Mouse (Mus musculus) frontal cortex, adult (tissue): Measurements from ENCODE around the gene Sptbn1.

Source experiments
- ATAC-seq: cut with Nextera tagmentation; 2 replicates; pipeline ENCODE4 v1.9.2; 2017; ENCODE audit warnings: mild to moderate bottlenecking, moderate library complexity, mixed read lengths; ENCODE audit not compliant: low TSS enrichment

Sptbn1 gene

DNA sequence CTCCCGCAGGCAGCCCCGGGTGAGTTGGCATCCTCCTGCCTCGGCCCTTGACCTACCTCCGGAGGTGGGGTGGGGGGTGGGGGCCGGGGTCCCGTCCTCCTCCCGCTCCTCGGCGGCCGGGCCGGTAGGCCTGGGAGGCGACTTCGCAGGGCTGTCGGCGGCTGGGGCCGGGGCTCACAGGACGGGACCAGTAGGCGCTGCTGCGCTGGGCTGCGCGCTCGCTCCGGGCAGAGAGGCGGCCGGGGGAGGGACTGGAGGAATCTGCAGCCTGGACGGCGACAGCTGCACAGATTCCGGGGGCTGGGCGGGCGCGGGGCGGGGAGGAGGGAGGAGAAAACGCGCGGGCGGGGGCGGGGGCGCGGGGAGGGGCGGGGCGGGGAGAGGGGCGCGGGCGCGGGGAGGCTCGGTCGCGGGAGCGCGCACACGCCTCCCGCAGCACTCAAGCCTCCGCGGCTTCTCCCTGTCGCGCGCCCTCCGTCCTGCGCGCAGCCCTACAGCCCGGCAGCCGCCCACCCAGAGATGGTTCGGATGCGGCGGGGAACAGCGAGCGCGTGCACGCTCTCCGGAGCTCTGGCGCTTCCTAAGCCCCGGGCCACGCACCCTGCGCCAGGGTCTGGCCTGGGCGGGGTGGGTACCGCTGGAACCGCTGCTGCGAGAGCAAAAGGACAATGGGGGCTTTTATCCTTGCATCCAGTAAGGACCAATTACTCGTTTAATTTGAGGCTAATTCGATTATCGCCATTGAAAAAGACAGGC lies at the start of gene Sptbn1:
TSS of gene Sptbn1 (minus strand) at position 284 of the 756 bp plus-strand sequence.
- peak; percentile 80 for ATAC-seq

- no peak for ATAC-seq
Measured at GRCm38 (mm10) chr11:30294279-30294678, 26.3 kb upstream of the Sptbn1 start.

GRCm38 (mm10) chr11:30292221-30293160 lies 24.5 kb upstream of the Sptbn1 start:
- ATAC-seq, result no peak

- ATAC-seq, result no peak
Measured at GRCm38 (mm10) chr11:30291155-30291554, 23.2 kb upstream of the Sptbn1 start.

GRCm38 (mm10) chr11:30289470-30290431 lies 21.8 kb upstream of the Sptbn1 start:
- ATAC-seq, result peak; percentile 62

DNA sequence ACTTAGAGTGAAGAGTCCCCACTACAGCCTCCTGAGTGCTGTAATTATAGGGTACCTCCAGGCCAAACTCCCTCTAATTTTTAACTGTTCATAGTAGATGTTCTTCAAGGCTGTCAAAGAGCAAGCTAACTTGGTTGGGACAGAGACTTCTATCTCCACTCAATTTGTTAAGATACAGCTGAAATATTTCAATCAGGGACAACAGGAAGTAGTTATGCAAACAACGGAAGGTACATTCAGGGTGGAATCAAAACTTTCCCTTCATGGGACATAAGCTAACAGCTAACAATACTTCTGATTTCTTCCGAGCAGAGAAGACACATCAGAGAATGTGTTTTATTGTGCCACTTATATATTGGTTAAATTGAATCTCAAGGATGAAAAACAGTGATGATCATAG lies 20.1 kb upstream of the Sptbn1 start:
- ATAC-seq, result no peak

GRCm38 (mm10) chr11:30283710-30284109 lies 15.7 kb upstream of the Sptbn1 start:
- ATAC-seq, result no peak

DNA sequence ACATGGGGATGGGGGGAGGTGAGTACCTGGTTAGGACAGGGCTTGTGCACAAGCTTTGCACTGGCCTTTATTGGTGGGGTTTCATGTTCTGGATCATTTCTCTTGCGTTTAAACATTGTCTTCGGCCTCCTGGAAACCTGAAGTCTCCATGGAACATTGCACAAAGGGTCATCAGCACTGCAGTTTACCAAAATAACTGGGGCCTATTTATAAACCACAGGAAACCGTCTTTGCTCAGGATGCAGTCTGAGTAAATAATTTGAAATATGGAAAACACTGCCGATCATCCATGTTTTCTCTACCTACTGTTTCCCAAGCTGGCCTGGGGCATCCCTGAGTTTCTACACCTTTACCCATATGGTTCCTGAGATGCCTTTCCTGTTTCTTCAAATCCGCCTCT lies 13.1 kb upstream of the Sptbn1 start:
- ATAC-seq, result no peak

- ATAC-seq, result no peak
Measured at GRCm38 (mm10) chr11:30279278-30279677, 11.3 kb upstream of the Sptbn1 start.

GRCm38 (mm10) chr11:30275436-30276031 lies 7.6 kb upstream of the Sptbn1 start:
- ATAC-seq, result no peak

DNA sequence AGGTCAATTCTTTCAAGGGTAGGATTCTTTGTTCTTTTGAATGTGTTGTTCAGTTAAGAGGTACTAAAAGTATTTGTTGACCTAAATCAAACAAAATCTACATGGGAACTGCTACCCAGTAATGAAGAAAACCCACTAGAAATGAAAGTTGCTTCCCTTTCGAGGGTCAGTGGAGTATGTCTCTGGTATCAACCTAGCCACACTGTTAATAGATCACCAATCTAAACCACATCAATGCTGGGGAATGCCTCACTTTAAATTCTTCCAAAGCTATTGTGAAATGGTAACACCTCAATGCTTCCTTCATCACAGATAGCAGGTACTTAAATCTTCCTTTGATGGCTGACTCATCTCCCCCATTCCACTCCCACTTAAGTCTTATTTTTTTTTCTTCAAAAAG lies 1.5 kb upstream of the Sptbn1 start:
- no peak for ATAC-seq

- peak; percentile 18 for ATAC-seq
Measured at GRCm38 (mm10) chr11:30268648-30269375, 837 bp upstream of the Sptbn1 start.

DNA sequence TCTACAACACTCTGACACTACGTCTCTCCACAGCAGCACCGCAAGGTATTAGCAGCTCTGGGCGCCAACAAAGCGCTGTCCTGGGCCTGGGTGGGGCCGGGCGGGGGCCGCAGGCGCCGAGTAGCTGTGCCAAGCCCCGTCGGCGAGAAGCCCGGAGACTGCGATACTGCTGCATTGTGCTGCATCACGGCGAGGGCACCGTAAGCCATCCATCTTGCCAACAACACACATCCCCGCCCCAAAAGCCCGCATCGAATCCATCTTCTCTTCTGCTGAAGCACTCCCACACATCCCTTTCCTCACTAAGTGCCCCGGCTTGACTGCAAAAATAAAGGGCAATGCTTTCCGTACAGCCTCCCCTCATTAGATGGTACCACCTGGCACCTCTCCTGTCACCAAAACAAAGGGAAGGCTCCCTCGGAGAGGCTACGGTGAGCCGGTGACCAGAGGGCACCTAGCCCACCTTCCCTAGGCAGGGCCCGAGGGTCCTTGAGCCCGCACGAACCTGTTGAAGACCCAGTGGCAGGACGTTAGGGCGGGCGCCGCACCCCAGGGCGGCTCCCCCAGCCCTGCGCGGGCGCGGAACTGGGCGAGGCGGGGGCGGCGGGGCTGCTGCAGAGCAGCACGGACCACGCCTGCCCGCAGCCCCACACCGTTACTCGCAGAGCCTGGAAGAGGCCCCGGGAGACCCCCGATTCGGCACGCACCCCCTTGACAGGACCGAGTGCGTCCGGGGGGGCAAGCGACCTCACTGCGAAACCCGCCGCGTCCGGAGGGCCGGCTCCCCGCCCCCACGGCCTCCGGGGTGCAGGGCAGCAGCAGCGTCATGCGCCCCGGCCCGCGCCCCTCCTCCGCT lies 711 bp downstream of the Sptbn1 start:
- peak; percentile 58 for ATAC-seq

DNA sequence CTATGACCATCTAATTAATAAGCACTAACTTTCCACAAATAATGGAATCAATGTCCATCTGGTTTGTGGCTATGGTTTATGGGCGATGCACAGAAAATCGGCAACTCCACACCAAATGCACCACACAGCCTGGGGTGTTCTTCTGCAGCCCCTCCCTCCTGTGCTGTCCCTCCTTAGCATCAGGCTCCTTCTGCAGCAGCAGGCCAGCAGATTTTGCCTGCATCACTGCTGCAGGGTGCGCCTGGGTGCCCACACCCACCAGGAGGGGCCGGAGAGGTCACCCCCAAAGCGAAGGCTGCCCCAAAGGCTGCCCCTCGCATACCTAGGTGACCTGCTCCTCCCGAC lies 1.3 kb downstream of the Sptbn1 start:
- ATAC-seq, result peak; percentile 26; the same call in 1 of the 2 replicates

GRCm38 (mm10) chr11:30265666-30266065 lies 2.3 kb downstream of the Sptbn1 start:
- ATAC-seq, result no peak

GRCm38 (mm10) chr11:30263627-30264026 lies 4.3 kb downstream of the Sptbn1 start:
- ATAC-seq, result no peak

GRCm38 (mm10) chr11:30258739-30259350 lies 9.1 kb downstream of the Sptbn1 start:
- no peak for ATAC-seq

DNA sequence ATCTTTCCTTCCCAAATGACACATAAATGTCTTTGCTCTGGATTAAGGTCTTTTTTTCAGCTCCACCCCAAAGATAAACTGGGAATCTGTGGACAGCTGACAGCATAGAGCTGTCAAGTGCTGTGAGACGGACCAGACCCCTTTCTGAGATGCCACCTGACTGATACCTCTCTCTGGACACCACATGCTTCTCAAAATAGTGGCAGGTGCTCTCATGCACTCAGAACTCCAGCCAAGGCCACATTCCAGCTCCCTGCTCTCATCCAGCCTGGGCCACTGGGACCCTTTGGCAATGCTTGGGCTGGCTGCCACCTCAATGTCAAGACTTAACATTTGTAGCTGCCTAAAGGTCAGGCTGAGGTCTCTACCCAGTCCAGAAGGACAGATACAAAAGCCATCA lies 10.2 kb downstream of the Sptbn1 start:
- ATAC-seq, result no peak

GRCm38 (mm10) chr11:30257085-30257484 lies 10.9 kb downstream of the Sptbn1 start:
- ATAC-seq, result no peak
